Mouse (Mus musculus) heart, embryonic 11.5 days (tissue): ENCODE data around the gene Tmem209. TPM values are rescaled to one million over a fixed set of nuclear protein-coding genes. Genes with fewer than 3 reads are reported as not detected.
A peak's percentile ranks its signal among the peaks of the same experiment; 100 is the strongest.

Experiments used
- ATAC-seq: fragments of 200-750 bp; cut with Nextera tagmentation; replicated peaks from 2 replicates; pipeline ENCODE4 v1.8.0; 2017; ENCODE audit warnings: moderate library complexity; ENCODE audit not compliant: insufficient number of reproducible peaks, low FRiP score, low TSS enrichment
- H3K27ac ChIP-seq: fragments of 300-500 bp; sonication (generic); 2 replicates; pipeline ENCODE4 v1.5.1; 2014; ENCODE audit warnings: mild to moderate bottlenecking, low read depth, low read length
- H3K27me3 ChIP-seq: fragments of 300-500 bp; sonication (generic); 2 replicates; pipeline ENCODE4 v1.6.1; 2014; ENCODE audit warnings: mild to moderate bottlenecking, low read length, mixed read lengths; ENCODE audit not compliant: control insufficient read depth, insufficient read depth
- H3K36me3 ChIP-seq: fragments of 300-500 bp; sonication (generic); 2 replicates; pipeline ENCODE4 v1.6.1; 2014; ENCODE audit warnings: mild to moderate bottlenecking, low read length, moderate library complexity, mixed read lengths; ENCODE audit not compliant: control insufficient read depth, insufficient read depth
- H3K4me1 ChIP-seq: fragments of 300-500 bp; sonication (generic); 2 replicates; pipeline ENCODE4 v1.6.1; 2014; ENCODE audit warnings: low read length; ENCODE audit not compliant: control insufficient read depth, insufficient read depth
- H3K4me2 ChIP-seq: fragments of 300-500 bp; sonication (generic); 2 replicates; pipeline ENCODE4 v1.6.1; 2014; ENCODE audit warnings: mild to moderate bottlenecking, moderate library complexity
- H3K4me3 ChIP-seq: fragments of 300-500 bp; sonication (generic); 2 replicates; pipeline ENCODE4 v1.5.1; 2014; ENCODE audit warnings: low read depth, low read length
- H3K9ac ChIP-seq: fragments of 300-500 bp; sonication (generic); 2 replicates; pipeline ENCODE4 v1.6.1; 2014; ENCODE audit warnings: mild to moderate bottlenecking, low read depth, low read length, moderate library complexity
- H3K9me3 ChIP-seq: fragments of 300-500 bp; sonication (generic); replicated peaks from 2 replicates; pipeline ENCODE4 v1.6.1; 2016; ENCODE audit warnings: low read length; ENCODE audit not compliant: control insufficient read depth
- WGBS: fragments of 180-500 bp; shearing (Covaris S2); extraction: QIAGEN DNeasy Blood & Tissue Kit; methylation state at CpG from one replicate; pipeline ENCODE4 v1.1.7; 2014; ENCODE audit not compliant: insufficient replicate concordance; 5-methylcytosine and 5-hydroxymethylcytosine counted together
- polyA plus RNA-seq: library from polyadenylated mRNA; unstranded; fragments of >200 nt; fragmentation: Nextera tagmentation; extraction: Ambion mirVana; gene quantifications from 2 replicates; pipeline ENCODE4 v1.2.1, GENCODE M21; 2014

The Tmem209 gene
- polyA plus RNA-seq, 1 experiment from 2014 or later, result 29.3 TPM

- Histone ChIP-seq H3K4me1 (peaks cover 43% of the 10 kb centered on the region), H3K9me3 (no peaks in the 10 kb centered on the region), H3K36me3 (no peaks in the 10 kb centered on the region), H3K27ac (peak overlapping the region; percentile 91; the same call in 1 of the 2 replicates), H3K27me3 (no peaks in the 10 kb centered on the region), H3K4me3 (no peak overlapping the region), H3K4me2 (no peak overlapping the region), H3K9ac (no peak overlapping the region)
- no peak for ATAC-seq
- 75% methylated on average over 13 of the region's 13 CpGs for WGBS
Observed at GRCm38 (mm10) chr6:30461755-30462344, 47.7 kb downstream of the Tmem209 start.

GRCm38 (mm10) chr6:30460750-30461446 lies 48.7 kb downstream of the Tmem209 start:
- Histone ChIP-seq H3K36me3 (no peaks in the 10 kb centered on the region), H3K4me1 (peaks cover 43% of the 10 kb centered on the region), H3K27me3 (no peaks in the 10 kb centered on the region), H3K27ac (peak overlapping the region; percentile 91), H3K9ac (peak overlapping the region; percentile 79), H3K4me2 (peak overlapping the region; percentile 83), H3K9me3 (no peaks in the 10 kb centered on the region), H3K4me3 (no peak overlapping the region)
- WGBS, result 23% methylated on average over 18 of the region's 19 CpGs
- ATAC-seq, result peak; percentile 70

DNA sequence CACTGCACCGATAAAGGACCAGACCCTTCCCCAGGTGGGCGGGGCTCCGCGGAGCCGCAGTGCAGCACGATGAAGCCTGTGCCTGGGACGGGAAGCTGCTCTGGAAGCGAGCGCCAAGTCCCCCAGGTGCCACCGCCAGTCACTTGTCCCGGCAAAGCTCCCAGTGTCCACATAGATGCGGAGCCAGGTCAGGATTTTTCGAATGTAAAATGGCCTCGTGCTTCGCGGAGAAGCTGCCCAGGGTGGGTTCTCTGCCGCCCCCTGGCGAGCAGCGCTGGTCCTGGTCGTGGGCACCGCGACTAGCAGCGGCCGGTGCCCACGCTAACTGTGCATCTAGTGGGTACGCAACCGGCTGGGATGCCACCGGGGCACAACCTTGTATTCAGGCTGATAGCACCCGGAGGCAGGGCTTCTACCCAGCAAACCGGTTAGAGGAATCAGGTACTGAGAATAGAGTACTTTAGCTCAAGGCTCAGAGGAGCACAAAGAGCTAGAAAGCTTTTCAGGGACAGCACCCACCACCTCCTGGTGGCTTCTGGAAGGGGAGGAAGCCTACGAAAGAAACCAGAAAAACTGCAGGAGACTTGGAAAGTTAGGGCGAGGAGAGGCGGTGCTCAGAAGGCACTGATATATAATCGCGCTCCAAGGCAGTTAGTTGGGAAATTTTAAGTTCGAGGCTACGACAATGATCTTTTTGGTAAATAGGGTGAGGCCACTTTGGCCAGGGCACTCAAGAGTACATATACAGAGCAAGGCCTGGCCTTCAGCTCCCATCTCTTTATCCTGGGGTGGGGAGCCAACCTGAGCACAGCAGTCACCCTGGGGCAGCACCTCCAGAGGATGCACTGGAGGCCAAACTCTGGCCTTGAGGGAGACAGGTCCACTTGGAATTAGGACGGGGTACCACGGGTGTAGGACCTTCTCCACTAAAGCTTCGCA lies 49.5 kb downstream of the Tmem209 start:
- WGBS, result 8% methylated on average over 40 of the region's 40 CpGs

DNA sequence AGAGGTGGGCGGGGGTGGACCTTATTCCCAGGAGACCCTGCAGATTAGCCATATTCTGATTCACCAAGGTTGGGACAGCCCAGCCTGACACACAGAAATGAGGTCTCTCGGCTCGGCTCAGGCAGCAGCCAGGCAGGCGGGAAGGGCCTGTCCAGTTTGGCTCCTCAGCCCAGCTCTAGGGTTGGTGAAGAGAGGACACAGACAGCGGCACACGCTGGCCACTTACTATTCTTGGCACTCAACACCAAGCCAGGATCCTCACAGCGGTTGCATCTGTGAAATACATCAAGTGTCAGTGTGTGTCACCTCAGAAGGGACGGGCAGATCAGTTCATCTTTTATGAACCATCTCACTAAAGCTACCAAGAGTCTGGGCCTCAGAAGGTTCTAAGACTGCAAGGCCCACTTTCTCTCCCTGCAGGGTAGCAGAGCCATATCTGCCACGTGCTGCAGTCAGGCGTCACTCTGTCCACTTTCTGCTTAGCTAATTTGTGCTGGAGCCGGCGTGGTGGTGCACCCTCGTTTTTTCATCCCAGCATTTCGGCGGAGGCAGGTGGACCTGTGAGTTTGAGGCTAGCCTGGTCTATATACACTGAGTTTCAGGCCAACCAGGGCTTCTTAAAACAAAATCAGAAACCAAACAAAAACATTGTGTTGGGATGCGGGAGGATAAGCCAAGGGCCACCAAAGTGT lies 50.4 kb downstream of the Tmem209 start:
- 51% methylated on average over 16 of the region's 16 CpGs for WGBS
- peak overlapping the region; percentile 51 for H3K4me3 ChIP-seq

More for the DNA sequence above, 49.5 kb downstream of the Tmem209 start:
- Histone ChIP-seq H3K9me3 (no peaks in the 10 kb centered on the region), H3K27ac (peak overlapping the region; percentile 91), H3K36me3 (no peaks in the 10 kb centered on the region), H3K4me2 (peak overlapping the region; percentile 83), H3K4me1 (peaks cover 43% of the 10 kb centered on the region), H3K4me3 (peak overlapping the region; percentile 51), H3K9ac (peak overlapping the region; percentile 79), H3K27me3 (no peaks in the 10 kb centered on the region)
- peak; percentile 55 for ATAC-seq

GRCm38 (mm10) chr6:30458626-30459025 lies 51.0 kb downstream of the Tmem209 start:
- Histone ChIP-seq H3K9ac (no peak overlapping the region), H3K27ac (peak overlapping the region; percentile 68), H3K4me1 (peaks cover 42% of the 10 kb centered on the region), H3K4me3 (no peak overlapping the region), H3K36me3 (peaks cover 4% of the 10 kb centered on the region), H3K27me3 (no peaks in the 10 kb centered on the region), H3K4me2 (no peak overlapping the region), H3K9me3 (no peaks in the 10 kb centered on the region)
- WGBS, result 80% methylated on average over 5 of the region's 5 CpGs
- no peak for ATAC-seq

More for the DNA sequence above, 50.4 kb downstream of the Tmem209 start:
- Histone ChIP-seq H3K4me2 (peak overlapping the region; percentile 83), H3K4me1 (peaks cover 43% of the 10 kb centered on the region), H3K9ac (peak overlapping the region; percentile 79), H3K36me3 (peaks cover 4% of the 10 kb centered on the region), H3K27ac (peak overlapping the region; percentile 91), H3K9me3 (no peaks in the 10 kb centered on the region), H3K27me3 (no peaks in the 10 kb centered on the region)
- no peak for ATAC-seq

DNA sequence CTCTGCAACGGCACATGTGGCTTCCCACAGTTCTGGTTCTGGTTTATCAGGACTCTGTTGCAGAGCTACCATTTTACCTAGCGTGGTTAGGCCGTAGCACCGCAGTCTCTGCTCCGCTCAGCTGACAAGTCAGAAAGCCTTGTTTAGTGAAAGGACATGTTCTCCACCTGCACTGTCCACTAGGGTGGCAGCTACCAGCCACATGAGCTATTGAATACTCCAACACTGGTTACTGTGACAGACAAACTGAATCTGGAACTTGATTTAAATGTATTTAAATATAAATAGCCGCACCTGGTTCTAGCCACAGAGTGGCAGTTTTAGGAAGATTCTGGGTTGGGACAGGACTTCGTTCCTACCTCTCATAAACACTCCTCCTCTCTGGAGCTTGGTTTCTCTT lies 52.6 kb downstream of the Tmem209 start:
- H3K27me3 ChIP-seq, result no peaks in the 10 kb centered on the region
- H3K4me3 ChIP-seq, result no peak overlapping the region
- no peak overlapping the region for H3K4me2 ChIP-seq
- H3K4me1 ChIP-seq, result peaks cover 28% of the 10 kb centered on the region
- no peaks in the 10 kb centered on the region for H3K9me3 ChIP-seq
- H3K36me3 ChIP-seq, result peaks cover 4% of the 10 kb centered on the region
- no peak for ATAC-seq
- WGBS, result 93% methylated on average over 7 of the region's 7 CpGs
- H3K9ac ChIP-seq, result no peak overlapping the region
- no peak overlapping the region for H3K27ac ChIP-seq

DNA sequence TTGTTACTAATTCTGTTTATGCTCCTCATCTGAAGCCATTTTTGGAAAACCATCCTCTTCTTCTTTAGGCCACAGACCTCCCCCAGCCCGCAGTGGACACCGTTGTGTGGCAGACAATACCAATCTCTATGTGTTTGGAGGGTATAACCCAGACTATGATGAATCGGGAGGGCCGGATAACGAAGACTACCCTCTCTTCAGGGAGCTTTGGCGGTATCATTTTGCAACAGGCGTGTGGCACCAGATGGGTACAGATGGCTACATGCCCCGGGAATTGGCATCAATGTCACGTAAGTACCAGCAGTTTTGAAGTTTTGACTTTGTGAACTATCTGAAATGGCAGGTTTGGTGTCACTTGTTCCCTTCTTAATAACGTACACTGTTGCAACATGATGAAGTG lies 70.0 kb downstream of the Tmem209 start:
- Histone ChIP-seq H3K4me2 (no peak overlapping the region), H3K4me1 (peaks cover 10% of the 10 kb centered on the region; the same call in 1 of the 2 replicates), H3K9me3 (no peaks in the 10 kb centered on the region), H3K9ac (no peak overlapping the region), H3K4me3 (no peak overlapping the region), H3K36me3 (peaks cover 18% of the 10 kb centered on the region), H3K27ac (no peak overlapping the region), H3K27me3 (no peaks in the 10 kb centered on the region)
- 95% methylated on average over 10 of the region's 10 CpGs for WGBS
- ATAC-seq, result no peak

DNA sequence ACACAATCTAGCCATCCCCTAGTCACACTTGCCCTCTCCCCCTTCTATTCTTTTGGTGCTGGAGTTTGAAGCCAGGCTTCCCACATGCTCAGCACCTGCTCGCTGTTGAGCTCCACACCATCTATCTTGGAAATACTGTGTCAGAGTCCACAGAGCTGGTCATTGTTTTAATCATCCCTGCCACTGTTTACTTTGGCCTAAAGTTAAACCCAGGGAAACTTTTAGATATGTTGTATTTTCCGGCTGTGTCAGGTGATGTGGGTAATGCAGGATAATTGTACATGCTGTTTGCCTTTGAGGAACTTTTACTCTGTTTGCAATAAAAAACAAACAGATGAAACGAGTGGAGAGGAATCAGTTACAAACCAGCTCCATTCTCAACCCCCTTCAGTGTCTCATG lies 72.5 kb downstream of the Tmem209 start:
- 58% methylated on average over 3 of the region's 3 CpGs for WGBS
- ATAC-seq, result no peak
- H3K9me3 ChIP-seq, result no peaks in the 10 kb centered on the region

More for the DNA sequence above, 72.5 kb downstream of the Tmem209 start:
- Histone ChIP-seq H3K36me3 (peaks cover 5% of the 10 kb centered on the region), H3K4me3 (no peak overlapping the region), H3K27ac (no peak overlapping the region), H3K9ac (no peak overlapping the region), H3K4me1 (peaks cover 10% of the 10 kb centered on the region; the same call in 1 of the 2 replicates), H3K4me2 (no peak overlapping the region), H3K27me3 (no peaks in the 10 kb centered on the region)
